Mouse (Mus musculus) CH12.LX (cell line): ENCODE data around the gene Kctd17. TPM values are rescaled to one million over a fixed set of nuclear protein-coding genes. Genes with fewer than 3 reads are reported as not detected.

Experiments
- DNase-seq: peaks from one replicate; pipeline ENCODE4 v3.0.0-alpha.2; 2013; ENCODE audit errors: extremely low read depth
- H3K27ac ChIP-seq: 2 replicates; pipeline ENCODE4 v1.5.1; 2012; ENCODE audit warnings: low read depth, mild to moderate bottlenecking, control low read depth, moderate library complexity; ENCODE audit not compliant: insufficient read depth
- H3K27me3 ChIP-seq: replicated peaks from 2 replicates; pipeline ENCODE3; 2012; ENCODE audit warnings: inconsistent platforms
- H3K36me3 ChIP-seq, 2 experiments: replicated peaks in 1 of 2; 2 replicates each; pipeline versions ENCODE3 to v1.6.1; 2012; ENCODE audit warnings: inconsistent platforms in 1 of 2, low read length in 1 of 2, mild to moderate bottlenecking in 1 of 2, mixed read lengths in 1 of 2, moderate library complexity in 1 of 2; ENCODE audit not compliant: control insufficient read depth in 1 of 2, insufficient read depth in 1 of 2
- H3K4me1 ChIP-seq, 2 experiments: 2 replicates each; pipeline ENCODE4 v1.6.1; 2012; ENCODE audit warnings: inconsistent platforms in 1 of 2, moderate library complexity in 1 of 2; ENCODE audit not compliant: insufficient read depth in 2 of 2, control insufficient read depth in 1 of 2
- H3K4me2 ChIP-seq: 2 replicates; pipeline ENCODE4 v1.6.1; 2012; ENCODE audit warnings: low read depth, mild to moderate bottlenecking, control low read depth; ENCODE audit not compliant: poor library complexity, insufficient read depth, severe bottlenecking
- H3K4me3 ChIP-seq, 3 experiments: fragments of 150-350 bp in 1 of 3; sonication (generic) in 1 of 3; replicated peaks in 1 of 3; 2 replicates each; pipeline versions ENCODE3 to v1.5.1; 2011 to 2012; ENCODE audit warnings: low read depth in 2 of 3, low read length in 2 of 3, mild to moderate bottlenecking in 2 of 3, moderate library complexity in 2 of 3, control low read depth in 1 of 3, improper control_type of control experiment in 1 of 3, inconsistent platforms in 1 of 3, mixed read lengths in 1 of 3; ENCODE audit not compliant: poor library complexity in 1 of 3
- H3K79me2 ChIP-seq: replicated peaks from 2 replicates; pipeline ENCODE4 v1.6.1; 2012; ENCODE audit warnings: mild to moderate bottlenecking, moderate library complexity; ENCODE audit not compliant: control insufficient read depth, poor library complexity, insufficient read depth, severe bottlenecking; ENCODE audit errors: extremely low read depth
- H3K9ac ChIP-seq: 2 replicates; pipeline ENCODE4 v1.6.1; 2012; ENCODE audit warnings: low read depth, mild to moderate bottlenecking, control low read depth, moderate library complexity; ENCODE audit not compliant: insufficient read depth
- H3K9me3 ChIP-seq: replicated peaks from 2 replicates; pipeline ENCODE3; 2012; ENCODE audit warnings: low read length, inconsistent platforms, mixed read lengths
- BHLHE40 ChIP-seq: IDR thresholded peaks from 2 replicates; pipeline ENCODE4 v1.6.1; 2011; ENCODE audit warnings: mild to moderate bottlenecking, low read depth, low read length, improper control_type of control experiment
- CHD1 ChIP-seq: IDR thresholded peaks from 2 replicates; pipeline ENCODE4 v1.6.1; 2012; ENCODE audit warnings: low read depth, low read length, improper control_type of control experiment, inconsistent platforms
- CHD2 ChIP-seq: IDR thresholded peaks from 2 replicates; pipeline ENCODE4 v1.6.1; 2011; ENCODE audit warnings: low read length, improper control_type of control experiment
- CTCF ChIP-seq, 2 experiments: IDR thresholded peaks in 1 of 2; conservative IDR thresholded peaks in 1 of 2; 2 replicates each; pipeline ENCODE4 v1.5.1; 2011 to 2012; ENCODE audit warnings: low read depth in 2 of 2, low read length in 2 of 2, improper control_type of control experiment in 1 of 2, inconsistent platforms in 1 of 2, mild to moderate bottlenecking in 1 of 2, moderate library complexity in 1 of 2
- E2F4 ChIP-seq: IDR thresholded peaks from 2 replicates; pipeline ENCODE4 v1.6.1; 2011; ENCODE audit warnings: low read depth, low read length, improper control_type of control experiment; ENCODE audit not compliant: insufficient replicate concordance
- EP300 ChIP-seq: IDR thresholded peaks from 2 replicates; pipeline ENCODE4 v1.6.1; 2011; ENCODE audit warnings: low read length, improper control_type of control experiment
- GABPA ChIP-seq: IDR thresholded peaks from 2 replicates; pipeline ENCODE4 v1.6.1; 2012; ENCODE audit warnings: low read depth, low read length, improper control_type of control experiment, inconsistent platforms; ENCODE audit not compliant: insufficient replicate concordance
- HCFC1 ChIP-seq: IDR thresholded peaks from 2 replicates; pipeline ENCODE4 v1.6.1; 2012; ENCODE audit warnings: low read depth, mild to moderate bottlenecking, inconsistent platforms, low read length, improper control_type of control experiment
- IRF4 ChIP-seq: IDR thresholded peaks from 2 replicates; pipeline ENCODE4 v1.6.1; 2014; ENCODE audit warnings: low read depth, mild to moderate bottlenecking, inconsistent platforms, low read length, improper control_type of control experiment
- JUN ChIP-seq: IDR thresholded peaks from 2 replicates; pipeline ENCODE4 v1.6.1; 2011; ENCODE audit warnings: low read depth, mild to moderate bottlenecking, low read length, improper control_type of control experiment, moderate library complexity; ENCODE audit not compliant: insufficient read depth
- MAX ChIP-seq: IDR thresholded peaks from 2 replicates; pipeline ENCODE4 v1.6.1; 2011; ENCODE audit warnings: low read length, improper control_type of control experiment
- MYC ChIP-seq: IDR thresholded peaks from 2 replicates; pipeline ENCODE4 v1.6.1; 2011; ENCODE audit warnings: low read depth, mild to moderate bottlenecking, improper control_type of control experiment, low read length
- PAX5 ChIP-seq: IDR thresholded peaks from 2 replicates; pipeline ENCODE4 v1.6.1; 2012; ENCODE audit warnings: low read length, inconsistent platforms, mixed read lengths
- POLR2A ChIP-seq: IDR thresholded peaks from 2 replicates; pipeline ENCODE4 v1.6.1; 2011; ENCODE audit warnings: low read depth, mild to moderate bottlenecking, improper control_type of control experiment, low read length
- RCOR1 ChIP-seq: conservative IDR thresholded peaks from 2 replicates; pipeline ENCODE4 v1.6.1; 2012; ENCODE audit warnings: low read depth, mild to moderate bottlenecking, inconsistent platforms, low read length, improper control_type of control experiment
- SIN3A ChIP-seq: IDR thresholded peaks from 2 replicates; pipeline ENCODE4 v1.6.1; 2012; ENCODE audit warnings: low read length, improper control_type of control experiment, inconsistent platforms
- TCF12 ChIP-seq: IDR thresholded peaks from 2 replicates; pipeline ENCODE4 v1.6.1; 2014; ENCODE audit warnings: low read depth, mild to moderate bottlenecking, inconsistent platforms, low read length, improper control_type of control experiment
- ZC3H11A ChIP-seq: IDR thresholded peaks from 2 replicates; pipeline ENCODE4 v1.6.1; 2012; ENCODE audit warnings: low read depth, mild to moderate bottlenecking, inconsistent platforms, low read length, improper control_type of control experiment
- ZKSCAN1 ChIP-seq: IDR thresholded peaks from 2 replicates; pipeline ENCODE4 v1.6.1; 2012; ENCODE audit warnings: low read depth, inconsistent platforms, low read length, improper control_type of control experiment, borderline replicate concordance
- ZMIZ1 ChIP-seq: IDR thresholded peaks from 2 replicates; pipeline ENCODE4 v1.6.1; 2012; ENCODE audit warnings: low read depth, mild to moderate bottlenecking, inconsistent platforms, low read length, improper control_type of control experiment
- dilution Hi-C: fragments of 300-500 bp; cut with MboI; formaldehyde crosslinking; loops from 2 replicates; pipeline ENCODE4 v1.14.3; 2020; ENCODE audit warnings: low sequenced_read_pairs; ENCODE audit not compliant: extremely low pct_unique_long_range_greater_than_20kb, extremely low pct_ligation_motif_present
- in situ Hi-C: fragments of 300-500 bp; cut with MboI; formaldehyde crosslinking; loops from 3 replicates; pipeline ENCODE4 v1.14.3; 2019; ENCODE audit warnings: low sequenced_read_pairs, low pct_ligation_motif_present, low pct_unique_long_range_greater_than_20kb, mixed read lengths
- polyA plus RNA-seq: library from polyadenylated mRNA; unstranded; fragments of >175 nt; gene quantifications from 2 replicates; pipeline ENCODE4 v1.2.1, GENCODE M21; 2012; ENCODE audit warnings: low read depth; ENCODE audit not compliant: insufficient read length
- total RNA-seq, 2 experiments: library from RNA; depleted of rRNA; stranded (reverse); fragments of 300-350 nt in 1 of 2; fragments of >200 nt in 1 of 2; gene quantifications; 2 replicates each; pipeline ENCODE4 v1.2.3; 2012 to 2014

Gene Kctd17
- total and polyA plus RNA-seq, 3 experiments, result not detected

GRCm38 (mm10) chr15:78455168-78455567 is 26.8 kb downstream of the Kctd17 start:
- in situ Hi-C loops (no loop called here), dilution Hi-C loops (no loop called here)
- H3K79me2 ChIP-seq, result no peaks in the 10 kb centered on the region

DNA sequence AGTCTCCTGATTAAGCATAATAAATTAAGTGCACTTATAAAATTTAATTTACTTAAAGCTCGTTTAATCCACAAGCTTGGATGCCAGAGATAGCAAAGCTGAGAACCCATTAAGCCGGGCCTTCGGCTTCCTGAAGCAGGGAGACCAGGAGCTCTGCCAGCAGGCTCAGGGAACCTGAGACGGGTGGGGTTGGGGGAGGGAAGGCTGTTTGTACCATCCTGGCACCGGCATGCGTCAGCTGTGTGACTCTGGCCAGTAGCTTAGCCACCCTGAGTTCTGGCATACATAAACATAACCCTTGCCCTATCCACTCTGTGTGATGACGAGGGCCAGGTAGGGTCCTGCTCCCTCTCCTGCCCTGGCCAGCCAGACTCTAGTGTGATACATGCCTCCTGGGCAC is 27.7 kb downstream of the Kctd17 start:
- no peaks in the 10 kb centered on the region for H3K79me2 ChIP-seq
- H3K9me3 ChIP-seq, result no peaks in the 10 kb centered on the region
- H3K36me3 ChIP-seq, result no peaks in the 10 kb centered on the region
- H3K4me2 ChIP-seq, result no peak overlapping the region
- no peak overlapping the region for H3K9ac ChIP-seq
- H3K4me1 ChIP-seq, result peaks cover 25 to 30% of the 10 kb centered on the region in 2 experiments
- dilution Hi-C loops, result no loop called here
- H3K27ac ChIP-seq, result no peak overlapping the region
- H3K4me3 ChIP-seq, result no peak overlapping the region
- no peaks in the 10 kb centered on the region for H3K27me3 ChIP-seq
- no peak for TF ChIP-seq MYC
- TF ChIP-seq HCFC1, result no peak
- TF ChIP-seq ZMIZ1, result no peak
- TF ChIP-seq ZC3H11A, result no peak
- no peak for TF ChIP-seq GABPA
- no peak for TF ChIP-seq MAX
- no peak for TF ChIP-seq TCF12
- TF ChIP-seq IRF4, result no peak
- no peak for TF ChIP-seq RCOR1
- TF ChIP-seq ZKSCAN1, result no peak
- no peak for TF ChIP-seq PAX5
- TF ChIP-seq, all 38 proteins: peak for 0
- DNase-seq, result no peak
- in situ Hi-C loops, result no loop called here

More at GRCm38 (mm10) chr15:78455168-78455567, 26.8 kb downstream of the Kctd17 start:
- H3K4me3 ChIP-seq, result no peak overlapping the region
- DNase-seq, result no peak
- no peak overlapping the region for H3K27ac ChIP-seq
- H3K4me1 ChIP-seq, result peaks cover 29 to 38% of the 10 kb centered on the region in 2 experiments
- H3K9me3 ChIP-seq, result peaks cover 3% of the 10 kb centered on the region
- TF ChIP-seq CTCF (conservative IDR thresholded peaks at IDR 0.05 in 1 of 2, IDR thresholded peaks at IDR 0.05 in 1 of 2; ENCODE audit: low read depth in 2 of 2, low read length in 2 of 2) (no peak), CHD2 (no peak), POLR2A (no peak), RCOR1 (no peak), JUN (no peak), ZMIZ1 (no peak), EP300 (no peak), SIN3A (no peak), BHLHE40 (no peak), CHD1 (no peak), E2F4 (no peak), PAX5 (no peak)
- H3K9ac ChIP-seq, result no peak overlapping the region
- no peaks in the 10 kb centered on the region for H3K27me3 ChIP-seq
- H3K4me2 ChIP-seq, result no peak overlapping the region
- H3K36me3 ChIP-seq, result no peaks in the 10 kb centered on the region
